In the genomic region with DNA sequence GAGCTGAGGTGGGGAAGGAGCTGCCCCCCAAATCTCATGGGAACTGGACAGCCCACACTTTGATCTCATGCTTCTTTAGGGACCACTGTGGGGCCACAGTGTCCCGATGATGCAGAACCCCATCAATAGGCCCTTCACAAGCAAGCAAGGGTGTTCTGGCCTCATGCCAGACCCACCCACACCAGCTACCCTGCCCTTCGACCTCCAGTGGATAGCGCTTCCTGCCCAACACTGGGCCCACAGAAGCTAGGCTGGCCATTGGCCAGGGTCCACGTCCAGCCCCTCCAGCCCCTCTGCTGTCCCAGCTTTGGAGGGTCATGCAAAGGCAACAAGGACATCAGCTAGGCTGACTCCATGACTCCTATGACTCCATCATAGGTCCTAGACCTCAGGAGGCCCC, we compare ENCODE assay signal across 23 mouse cellular contexts.
DNase-seq lines count a peak whose midpoint lies in the region; ATAC-seq and TF ChIP-seq lines count a peak whose summit lies in the region.
"Had no signal": no experiment of that assay in that cellular context is flagged by ENCODE, and none has a peak within 500 bp of the region (broad histone marks: within the 10 kb centered on the region; RNA-seq: fewer than 3 reads in every experiment).

No protein-coding gene starts in this region.

- H3K4me3 ChIP-seq in heart, embryonic 10.5 days, result no peak overlapping the region
- H3K4me3 ChIP-seq in kidney, embryonic 15.5 days (replicated peaks), result no peak overlapping the region
- H3K4me3 ChIP-seq in liver, postnatal 0 days (ENCODE audit: low read depth, low read length), result no peak overlapping the region
- no peak overlapping the region for H3K4me3 ChIP-seq in forebrain, postnatal 0 days (ENCODE audit: low read depth, low read length)
- H3K4me3 ChIP-seq: embryonic facial prominence, embryonic 12.5 days; hindbrain, embryonic 13.5 days; limb, embryonic 13.5 days; midbrain, embryonic 10.5 days had no signal

- intact Hi-C loops in heart, postnatal 10 days (cut with DNase I), result no loop called here

- no peaks in the 10 kb centered on the region for H3K9me3 ChIP-seq in heart, embryonic 10.5 days
- no peaks in the 10 kb centered on the region for H3K9me3 ChIP-seq in kidney, embryonic 15.5 days (replicated peaks)
- H3K9me3 ChIP-seq in liver, postnatal 0 days (ENCODE audit: low read length), result no peaks in the 10 kb centered on the region
- no peaks in the 10 kb centered on the region for H3K9me3 ChIP-seq in forebrain, postnatal 0 days (ENCODE audit: low read length)
- H3K9me3 ChIP-seq: embryonic facial prominence, embryonic 12.5 days; hindbrain, embryonic 13.5 days; limb, embryonic 13.5 days; midbrain, embryonic 10.5 days had no signal

- H3K36me3 ChIP-seq in heart, embryonic 10.5 days, result no peaks in the 10 kb centered on the region
- H3K36me3 ChIP-seq in kidney, embryonic 15.5 days, result no peaks in the 10 kb centered on the region
- H3K36me3 ChIP-seq in liver, postnatal 0 days (replicated peaks; ENCODE audit: insufficient read depth, low read length), result no peaks in the 10 kb centered on the region
- no peaks in the 10 kb centered on the region for H3K36me3 ChIP-seq in forebrain, postnatal 0 days (ENCODE audit: insufficient read depth)
- H3K36me3 ChIP-seq: embryonic facial prominence, embryonic 12.5 days; hindbrain, embryonic 13.5 days; limb, embryonic 13.5 days; midbrain, embryonic 10.5 days had no signal

- H3K27me3 ChIP-seq in heart, embryonic 10.5 days (ENCODE audit: insufficient read depth, poor library complexity, severe bottlenecking), result peaks cover 22% of the 10 kb centered on the region
- H3K27me3 ChIP-seq in kidney, embryonic 15.5 days, result no peaks in the 10 kb centered on the region
- H3K27me3 ChIP-seq in liver, postnatal 0 days (ENCODE audit: insufficient read depth, low read length), result no peaks in the 10 kb centered on the region
- no peaks in the 10 kb centered on the region for H3K27me3 ChIP-seq in forebrain, postnatal 0 days (ENCODE audit: insufficient read depth, low read length)
- H3K27me3 ChIP-seq: embryonic facial prominence, embryonic 12.5 days; hindbrain, embryonic 13.5 days; limb, embryonic 13.5 days had no signal

- no peak overlapping the region for H3K4me2 ChIP-seq in kidney, embryonic 15.5 days
- no peak overlapping the region for H3K4me2 ChIP-seq in liver, postnatal 0 days (ENCODE audit: low read depth, low read length)
- no peak overlapping the region for H3K4me2 ChIP-seq in forebrain, postnatal 0 days (ENCODE audit: low read depth)
- H3K4me2 ChIP-seq: embryonic facial prominence, embryonic 12.5 days; hindbrain, embryonic 13.5 days; limb, embryonic 13.5 days had no signal

- ATAC-seq in kidney, embryonic 15.5 days (replicated peaks; ENCODE audit: low FRiP score), result no peak
- ATAC-seq in liver, postnatal 0 days, result no peak
- no peak for ATAC-seq in forebrain, postnatal 0 days
- ATAC-seq: activated CD4-positive, CD25-positive, alpha-beta regulatory T cell, adult 4 months; inflammation-experienced regulatory T-cells, adult 6 months had no signal

- peaks cover 60% of the 10 kb centered on the region for H3K4me1 ChIP-seq in heart, embryonic 10.5 days
- H3K4me1 ChIP-seq in kidney, embryonic 15.5 days, result peaks cover 31% of the 10 kb centered on the region
- H3K4me1 ChIP-seq in liver, postnatal 0 days (ENCODE audit: insufficient read depth), result peaks cover 6% of the 10 kb centered on the region
- H3K4me1 ChIP-seq in forebrain, postnatal 0 days (ENCODE audit: insufficient read depth), result no peaks in the 10 kb centered on the region

- WGBS in heart, embryonic 10.5 days, result 64% methylated on average over 4 of the region's 4 CpGs
- WGBS in kidney, embryonic 15.5 days, result 74% methylated on average over 4 of the region's 4 CpGs
- 47% methylated on average over 4 of the region's 4 CpGs for WGBS in liver, postnatal 0 days (ENCODE audit: insufficient replicate concordance)
- 84% methylated on average over 4 of the region's 4 CpGs for WGBS in forebrain, postnatal 0 days

- no peak for DNase-seq in heart, embryonic 10.5 days (ENCODE audit: low spot score)
- no peak for DNase-seq in heart, postnatal 10 days
- peak; percentile 18 for DNase-seq in kidney, postnatal 14 days
- DNase-seq in liver, result peak; percentile 39
- peak; percentile 36 for DNase-seq in liver, postnatal 0 days
- DNase-seq in forebrain, postnatal 0 days, result no peak
- DNase-seq: adrenal gland, adult 8-10 months; cerebellum, adult 11-12 months; cerebellum, postnatal 10 days; gastrocnemius, postnatal 25 days; heart, adult 18-20 months; kidney, adult 2 months; kidney, postnatal 36 days; thymus, adult 18-20 months; thymus, postnatal 36 days had no signal

- peak overlapping the region; percentile 64 for H3K27ac ChIP-seq in heart, embryonic 10.5 days
- H3K27ac ChIP-seq in kidney, embryonic 15.5 days, result no peak overlapping the region
- no peak overlapping the region for H3K27ac ChIP-seq in liver, postnatal 0 days (ENCODE audit: low read depth)
- H3K27ac ChIP-seq in forebrain, postnatal 0 days (ENCODE audit: low read depth, low read length), result no peak overlapping the region
- H3K27ac ChIP-seq: embryonic facial prominence, embryonic 12.5 days; hindbrain, embryonic 13.5 days; limb, embryonic 13.5 days; macrophage; midbrain, embryonic 10.5 days had no signal

- TF ChIP-seq CTCF in liver, postnatal 0 days (IDR thresholded peaks at IDR 0.05; ENCODE audit: low read depth), result no peak
- no peak for TF ChIP-seq CTCF in forebrain, postnatal 0 days (IDR thresholded peaks at IDR 0.05; ENCODE audit: low read depth)

- no peak for TF ChIP-seq EP300 in liver, postnatal 0 days (IDR thresholded peaks at IDR 0.05; ENCODE audit: low read depth)

- H3K9ac ChIP-seq in kidney, embryonic 15.5 days, result no peak overlapping the region
- no peak overlapping the region for H3K9ac ChIP-seq in liver, postnatal 0 days (replicated peaks)
- H3K9ac ChIP-seq in forebrain, postnatal 0 days, result no peak overlapping the region
- H3K9ac ChIP-seq: embryonic facial prominence, embryonic 12.5 days; hindbrain, embryonic 13.5 days; limb, embryonic 13.5 days had no signal

Comparison
In these comparisons a context has a peak if more than half of its experiments do, and no peak if none do; other contexts are left out.
1. DNase-seq: peak in kidney, postnatal 14 days (single experiment), liver (single experiment) and liver, postnatal 0 days (single experiment); none in heart, embryonic 10.5 days (single experiment), heart, postnatal 10 days (0 of 2) and forebrain, postnatal 0 days (single experiment).